Mouse (Mus musculus): ENCODE measurements around the gene H2-T3.
A peak's percentile ranks its signal among the peaks of the same experiment; 100 is the strongest.
"Not testable (repeated sequence)": the region's sequence is repeated elsewhere in the genome, so short reads cannot be mapped to it uniquely, and the experiment has no call there.

The H2-T3 gene

DNA sequence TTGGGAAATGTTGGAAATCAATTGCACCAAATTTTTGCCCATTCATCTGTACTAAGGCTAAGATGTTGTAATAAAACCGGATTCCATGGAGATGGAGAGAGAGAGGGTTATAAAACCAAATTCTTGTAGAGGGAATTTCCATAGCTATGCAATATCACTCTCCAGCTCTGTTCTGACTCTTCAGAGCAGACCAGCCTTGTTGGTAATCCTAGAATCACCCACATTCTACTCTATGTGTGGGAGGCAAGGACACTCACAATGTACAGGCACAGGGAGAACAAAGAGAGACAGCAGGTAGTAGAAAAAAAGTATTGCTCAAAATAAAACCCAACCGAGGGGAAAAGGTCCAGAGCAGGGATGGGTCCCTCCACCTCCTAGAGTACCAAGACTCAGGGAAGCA lies 14.0 kb downstream of the H2-T3 start:
- not testable (repeated sequence) for DNase-seq

DNA sequence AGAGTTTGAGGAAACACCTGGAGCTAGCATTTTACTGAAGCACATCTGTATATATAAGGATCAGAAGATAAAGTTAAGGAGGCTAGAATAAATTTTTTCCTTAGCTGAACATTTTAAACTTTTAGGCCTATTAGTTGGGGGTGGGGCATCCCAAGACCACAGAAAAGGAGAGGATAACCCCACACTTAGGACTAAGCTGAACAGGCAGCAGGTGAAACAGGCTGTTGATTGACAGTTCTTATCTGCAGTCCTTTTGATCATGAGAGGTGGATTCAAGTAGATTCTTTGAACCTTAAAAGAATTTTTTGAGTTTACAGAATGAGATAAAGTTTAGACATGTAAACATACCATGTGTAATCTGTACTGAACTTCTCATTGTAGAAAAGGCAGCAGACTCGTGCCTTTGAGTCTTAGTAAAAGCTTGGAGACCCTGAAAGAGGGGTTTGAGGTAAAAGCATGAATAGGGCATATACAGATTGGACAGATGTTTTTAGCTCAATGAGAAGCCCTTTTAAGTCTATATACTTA lies 19.7 kb downstream of the H2-T3 start:
- no peak for DNase-seq

GRCm38 (mm10) chr17:36169753-36170152 lies 20.3 kb downstream of the H2-T3 start:
- no peak for DNase-seq

- DNase-seq: not testable (repeated sequence)
Measured at GRCm38 (mm10) chr17:36169094-36169493, 21.0 kb downstream of the H2-T3 start.

DNA sequence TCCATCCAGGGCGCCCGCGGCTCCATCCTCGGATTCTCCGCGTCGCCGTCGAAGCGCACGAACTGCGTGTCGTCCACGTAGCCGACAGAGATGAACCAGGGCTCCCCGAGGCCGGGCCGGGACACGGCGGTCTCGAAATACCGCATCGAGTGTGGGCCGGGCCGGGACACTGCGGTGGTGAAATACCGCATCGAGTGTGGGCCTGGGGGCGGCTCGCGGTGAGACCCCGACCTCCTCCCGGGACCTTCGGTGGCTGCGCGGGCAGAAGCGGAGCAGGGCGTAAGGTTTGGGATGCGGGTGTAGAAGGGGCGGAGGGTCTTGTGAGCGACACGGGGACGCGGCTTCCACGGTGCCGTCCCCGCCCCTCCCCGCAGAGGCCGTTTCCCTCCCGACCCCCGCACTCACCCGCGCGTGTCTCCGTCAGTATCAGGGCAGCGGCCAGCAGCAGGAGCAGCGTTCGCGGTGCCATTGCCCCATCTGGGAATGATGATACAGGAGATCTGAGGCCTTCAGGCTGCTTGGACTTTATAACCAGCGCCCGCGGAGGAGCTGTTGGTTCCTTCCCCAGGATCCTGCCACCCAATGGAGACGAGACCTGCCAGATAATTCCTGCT lies 21.9 kb downstream of the H2-T3 start, which contains the start of gene Gm8909:
Gene Gm8909, minus strand, starts transcription at position 499 of the 614 bp plus-strand sequence.
- DNase-seq: peak; percentile 48

GRCm38 (mm10) chr17:36167306-36168038 lies 22.6 kb downstream of the H2-T3 start:
- peak; percentile 52 for DNase-seq

- not testable (repeated sequence) for DNase-seq
Measured at GRCm38 (mm10) chr17:36166901-36167300, 23.2 kb downstream of the H2-T3 start.

DNA sequence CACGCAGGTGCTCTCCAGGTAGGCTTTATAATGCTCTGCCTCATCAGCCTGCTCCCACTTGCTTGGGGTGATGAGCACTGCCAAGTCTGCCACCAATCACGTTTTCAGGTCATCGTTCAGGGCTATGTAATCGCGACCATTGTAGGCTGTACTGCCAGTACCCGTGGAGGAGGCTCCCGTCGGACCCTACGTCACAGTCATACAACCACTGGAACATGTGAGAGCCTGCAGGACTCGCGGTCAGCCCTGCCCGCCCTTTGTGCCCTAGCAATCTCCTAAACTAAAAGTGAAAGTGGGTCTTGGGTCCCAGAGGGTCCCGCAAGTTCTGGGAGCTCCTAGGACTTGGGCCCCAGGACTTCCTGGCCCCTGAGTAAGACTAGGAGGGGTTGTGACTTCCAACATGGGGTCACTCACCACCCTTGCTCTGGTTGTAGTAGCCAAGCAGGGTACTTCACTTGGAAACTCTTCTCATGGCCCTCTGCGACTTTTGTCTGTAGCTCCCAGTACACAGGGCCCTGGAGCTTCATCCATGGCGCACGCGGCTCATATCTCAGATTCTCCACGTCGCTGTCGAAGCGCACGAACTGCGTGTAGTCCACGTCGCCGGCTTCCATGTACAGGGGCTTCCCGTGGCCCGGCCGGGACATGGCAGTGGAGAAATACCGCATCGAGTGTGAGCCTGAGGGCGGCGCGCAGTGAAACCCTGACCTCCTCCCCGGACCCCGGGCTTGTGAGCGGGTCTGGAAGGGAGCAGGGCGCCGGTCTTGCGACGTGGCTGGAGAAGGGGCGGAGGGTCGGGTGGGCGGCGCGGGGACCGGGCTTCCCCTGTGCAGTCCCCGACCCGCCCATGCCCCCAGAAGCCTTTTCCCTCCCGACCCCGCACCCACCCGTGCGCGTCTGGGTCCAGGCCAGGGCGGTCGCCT lies 28.7 kb downstream of the H2-T3 start:
- DNase-seq: no peak

DNA sequence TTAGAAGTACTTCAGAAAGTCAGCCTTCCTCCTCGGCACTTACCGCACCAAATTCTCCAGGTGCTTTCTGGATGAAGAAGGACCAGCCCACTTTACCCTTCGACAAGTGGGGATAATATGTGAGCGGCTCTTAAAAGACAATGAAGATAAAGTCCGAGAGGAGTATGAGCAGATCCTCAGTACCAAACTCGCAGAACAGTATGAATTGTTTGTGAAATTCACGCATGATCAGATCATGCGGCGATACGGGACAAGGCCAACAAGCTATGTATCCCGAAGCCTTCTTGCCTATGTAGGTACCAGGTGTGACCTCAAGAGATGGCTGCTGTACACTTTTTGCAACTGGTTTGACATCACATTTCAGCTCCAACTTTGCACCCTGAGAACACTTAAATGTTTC lies 31.8 kb downstream of the H2-T3 start:
- not testable (repeated sequence) for DNase-seq

GRCm38 (mm10) chr17:36157782-36158181 lies 32.3 kb downstream of the H2-T3 start:
- DNase-seq: peak; percentile 59

DNA sequence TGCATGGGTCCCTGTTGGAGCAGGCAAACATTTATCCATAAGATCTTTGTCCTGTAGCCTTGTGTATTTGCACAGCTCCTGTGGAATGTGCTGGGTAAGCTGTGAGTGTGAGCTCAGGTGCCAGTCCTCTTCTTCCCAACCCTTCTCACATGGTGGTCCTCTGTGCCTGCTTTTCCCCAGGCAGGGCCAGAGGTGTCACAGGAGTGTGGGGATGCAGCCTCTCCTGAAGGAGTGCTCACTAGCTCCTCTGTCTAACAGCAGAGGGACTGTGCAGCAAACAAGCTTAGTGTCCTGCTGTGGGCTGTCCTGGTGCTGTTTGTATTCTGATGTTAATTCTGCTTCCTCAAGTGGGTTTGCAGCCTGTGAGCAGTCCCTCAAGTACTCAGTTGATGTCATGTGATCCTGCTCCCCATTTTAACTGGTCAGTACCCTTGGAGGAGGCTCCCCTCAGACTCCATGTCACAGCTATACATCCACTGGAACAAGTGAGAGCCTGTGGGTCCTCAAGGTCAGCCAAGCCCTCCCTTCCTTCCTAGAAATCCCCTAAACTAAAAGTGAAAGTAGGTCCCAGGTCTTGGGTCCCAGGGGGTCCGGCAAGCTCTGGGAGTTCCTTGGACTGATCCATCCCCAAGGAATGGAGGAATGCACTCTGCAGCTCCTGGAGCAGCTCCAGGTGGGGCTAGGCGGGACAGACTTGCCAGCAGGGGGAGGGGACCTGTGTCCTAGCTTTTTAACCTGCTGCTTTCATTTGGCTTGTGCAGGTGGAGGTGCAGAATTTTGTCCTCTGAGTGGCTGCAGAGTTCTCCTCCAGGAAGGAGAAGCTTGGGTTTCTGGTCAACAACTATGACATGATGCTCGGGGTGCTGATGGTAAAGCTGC lies 35.6 kb downstream of the H2-T3 start:
- DNase-seq: no peak

GRCm38 (mm10) chr17:36151200-36151599 lies 38.9 kb downstream of the H2-T3 start:
- not testable (repeated sequence) for DNase-seq

- not testable (repeated sequence) for DNase-seq
Measured at GRCm38 (mm10) chr17:36148468-36148867, 41.6 kb downstream of the H2-T3 start.

GRCm38 (mm10) chr17:36146937-36147336 lies 43.1 kb downstream of the H2-T3 start:
- peak; percentile 63 for DNase-seq

DNA sequence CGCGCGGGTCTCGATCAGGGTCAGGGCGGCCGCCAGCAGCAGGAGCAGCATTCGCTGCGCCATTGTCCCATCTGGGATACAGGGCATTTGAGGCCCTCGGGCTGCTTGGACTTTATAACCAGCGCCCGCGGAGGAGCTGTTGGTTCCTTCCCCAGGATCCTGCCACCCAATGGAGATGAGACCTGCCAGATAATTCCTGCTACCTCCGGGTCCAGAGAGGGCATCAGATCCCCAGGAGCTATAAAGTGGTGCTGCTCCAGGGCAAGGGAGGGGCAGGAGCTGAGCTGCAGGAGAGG lies 44.3 kb downstream of the H2-T3 start:
- DNase-seq: not testable (repeated sequence)

DNA sequence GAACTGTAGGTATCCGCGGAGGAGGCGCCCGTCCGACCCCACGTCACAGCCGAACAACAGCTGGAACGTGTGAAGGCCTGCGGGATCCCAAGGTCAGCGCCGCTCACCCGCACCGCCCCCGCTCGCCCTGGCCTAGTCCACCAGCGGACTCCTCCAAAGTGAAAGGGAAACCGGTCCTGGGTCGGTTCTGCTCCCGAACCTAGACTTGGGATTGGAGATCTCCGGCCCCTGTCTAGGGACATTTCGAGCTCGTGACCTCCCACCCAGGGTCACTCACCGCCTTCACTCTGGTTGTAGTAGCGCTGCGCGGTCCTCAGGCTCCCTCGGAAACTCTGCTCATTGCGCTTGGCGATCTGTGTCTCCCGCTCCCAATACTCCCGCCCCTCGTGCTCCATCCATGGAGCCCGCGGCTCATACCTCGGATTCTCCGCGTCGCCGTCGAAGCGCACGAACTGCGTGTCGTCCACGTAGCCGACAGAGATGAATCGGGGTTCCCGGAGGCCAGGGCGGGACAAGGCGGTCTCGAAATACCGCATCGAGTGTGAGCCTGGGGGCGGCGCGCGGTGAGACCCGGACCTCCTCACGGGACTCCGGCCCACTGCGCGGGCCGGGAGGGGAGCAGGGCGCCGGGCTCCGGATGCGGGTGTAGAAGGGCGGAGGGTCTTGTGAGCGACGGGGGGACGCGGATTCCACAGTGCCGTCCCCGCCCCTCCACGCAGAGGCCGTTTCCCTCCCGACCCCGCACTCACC lies 44.8 kb downstream of the H2-T3 start:
- DNase-seq: peak; percentile 79

- DNase-seq: not testable (repeated sequence)
Measured at GRCm38 (mm10) chr17:36136299-36136848, 53.7 kb downstream of the H2-T3 start.

Data from thymus, postnatal 14 days (tissue).